Mouse (Mus musculus): ENCODE results near the gene Chd4.
"Not testable (repeated sequence)": the region's sequence is repeated elsewhere in the genome, so short reads cannot be mapped to it uniquely, and the experiment has no call there.

Gene Chd4

GRCm38 (mm10) chr6:125161971-125162370 is 66.2 kb downstream of the Chd4 start:
- peak; percentile 45 for TF ChIP-seq CTCF (conservative IDR thresholded peaks at IDR 0.05; ENCODE audit: low read length)
- Histone ChIP-seq H3K4me3 (replicated peaks; ENCODE audit: low read length) (peak overlapping the region; percentile 98), H3K36me3 (ENCODE audit: insufficient read depth, low read length) (peaks cover 72% of the 10 kb centered on the region), H3K4me1 (replicated peaks; ENCODE audit: low read depth, low read length) (peaks cover 47% of the 10 kb centered on the region)
- H3K27me3 ChIP-seq (ENCODE audit: insufficient read depth, low read length); H3K9me3 ChIP-seq (ENCODE audit: low read length): not testable (repeated sequence)

- Histone ChIP-seq H3K4me1 (replicated peaks; ENCODE audit: low read depth, low read length) (peaks cover 46% of the 10 kb centered on the region), H3K4me3 (replicated peaks; ENCODE audit: low read length) (peak overlapping the region; percentile 98), H3K36me3 (ENCODE audit: insufficient read depth, low read length) (peaks cover 72% of the 10 kb centered on the region)
- H3K27me3 ChIP-seq (ENCODE audit: insufficient read depth, low read length); H3K9me3 ChIP-seq (ENCODE audit: low read length): not testable (repeated sequence)
Observed at GRCm38 (mm10) chr6:125162615-125163305, 67.0 kb downstream of the Chd4 start.

GRCm38 (mm10) chr6:125163801-125164657 is 68.2 kb downstream of the Chd4 start:
- Histone ChIP-seq H3K4me3 (replicated peaks; ENCODE audit: low read length) (peak overlapping the region; percentile 98), H3K4me1 (replicated peaks; ENCODE audit: low read depth, low read length) (peaks cover 48% of the 10 kb centered on the region), H3K27me3 (ENCODE audit: insufficient read depth, low read length) (no peaks in the 10 kb centered on the region), H3K36me3 (ENCODE audit: insufficient read depth, low read length) (peaks cover 76% of the 10 kb centered on the region), H3K9me3 (ENCODE audit: low read length) (no peaks in the 10 kb centered on the region)
- TF ChIP-seq CTCF (conservative IDR thresholded peaks at IDR 0.05; ENCODE audit: low read length) (no peak), POU5F1 (IDR thresholded peaks at IDR 0.05; ENCODE audit: borderline replicate concordance, low read length) (no peak), NANOG (IDR thresholded peaks at IDR 0.05; ENCODE audit: borderline replicate concordance, low read length) (no peak)

GRCm38 (mm10) chr6:125164672-125165327 is 69.0 kb downstream of the Chd4 start:
- Histone ChIP-seq H3K4me3 (replicated peaks; ENCODE audit: low read length) (peak overlapping the region; percentile 98), H3K4me1 (replicated peaks; ENCODE audit: low read depth, low read length) (peaks cover 48% of the 10 kb centered on the region), H3K27me3 (ENCODE audit: insufficient read depth, low read length) (no peaks in the 10 kb centered on the region), H3K9me3 (ENCODE audit: low read length) (no peaks in the 10 kb centered on the region), H3K36me3 (ENCODE audit: insufficient read depth, low read length) (peaks cover 76% of the 10 kb centered on the region)
- TF ChIP-seq POU5F1 (IDR thresholded peaks at IDR 0.05; ENCODE audit: borderline replicate concordance, low read length) (no peak), NANOG (IDR thresholded peaks at IDR 0.05; ENCODE audit: borderline replicate concordance, low read length) (no peak), CTCF (conservative IDR thresholded peaks at IDR 0.05; ENCODE audit: low read length) (no peak)

- TF ChIP-seq NANOG (IDR thresholded peaks at IDR 0.05; ENCODE audit: borderline replicate concordance, low read length) (no peak), CTCF (conservative IDR thresholded peaks at IDR 0.05; ENCODE audit: low read length) (no peak), POU5F1 (IDR thresholded peaks at IDR 0.05; ENCODE audit: borderline replicate concordance, low read length) (no peak)
- Histone ChIP-seq H3K27me3 (ENCODE audit: insufficient read depth, low read length) (no peaks in the 10 kb centered on the region), H3K9me3 (ENCODE audit: low read length) (no peaks in the 10 kb centered on the region), H3K4me3 (replicated peaks; ENCODE audit: low read length) (peak overlapping the region; percentile 98), H3K4me1 (replicated peaks; ENCODE audit: low read depth, low read length) (peaks cover 48% of the 10 kb centered on the region), H3K36me3 (ENCODE audit: insufficient read depth, low read length) (peaks cover 76% of the 10 kb centered on the region)
Observed at GRCm38 (mm10) chr6:125165328-125165891, 69.6 kb downstream of the Chd4 start.

DNA sequence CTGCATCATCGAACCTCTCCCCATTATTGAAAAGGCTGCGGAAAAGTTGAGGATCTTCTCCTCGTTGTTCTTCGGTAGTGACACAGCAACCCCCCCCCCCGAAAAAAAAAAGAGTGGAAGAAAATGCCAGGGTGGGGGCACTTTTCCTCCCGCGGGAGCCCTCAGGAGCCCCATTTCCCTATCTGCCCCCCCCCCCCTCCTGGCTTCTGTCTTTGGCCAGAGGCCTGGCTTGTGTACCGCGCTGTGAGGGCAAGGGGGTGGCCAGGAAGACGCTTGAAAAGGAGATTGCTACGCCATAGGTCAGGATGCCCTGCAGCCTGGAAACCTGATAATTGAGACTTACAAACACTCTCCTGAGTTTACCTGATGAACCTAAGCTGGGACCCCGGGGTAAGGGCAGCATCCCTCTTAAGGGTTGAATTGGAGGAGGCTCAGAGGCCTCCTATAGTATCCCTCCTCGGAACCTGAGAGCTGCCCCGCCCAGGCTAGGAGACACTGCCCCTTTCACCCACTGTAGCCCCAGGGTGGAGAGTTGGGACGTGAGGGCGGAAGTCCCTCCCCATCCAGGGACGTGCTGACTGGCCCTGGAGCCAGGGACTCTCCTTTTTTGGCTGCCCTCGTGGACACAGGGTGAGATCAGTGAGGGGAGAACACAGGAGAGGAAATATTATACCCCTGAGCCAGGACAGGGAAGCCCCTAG is 70.4 kb downstream of the Chd4 start, which contains the start of gene Gapdh:
Gene Gapdh (minus strand): TSS at position 417 of the 701 bp plus-strand sequence.
- TF ChIP-seq CTCF (conservative IDR thresholded peaks at IDR 0.05; ENCODE audit: low read length) (no peak), POU5F1 (IDR thresholded peaks at IDR 0.05; ENCODE audit: borderline replicate concordance, low read length) (no peak), NANOG (IDR thresholded peaks at IDR 0.05; ENCODE audit: borderline replicate concordance, low read length) (no peak)
- no peaks in the 10 kb centered on the region for H3K27me3 ChIP-seq (ENCODE audit: insufficient read depth, low read length)

GRCm38 (mm10) chr6:125166861-125167650 is 71.3 kb downstream of the Chd4 start:
- TF ChIP-seq NANOG (IDR thresholded peaks at IDR 0.05; ENCODE audit: borderline replicate concordance, low read length) (no peak), POU5F1 (IDR thresholded peaks at IDR 0.05; ENCODE audit: borderline replicate concordance, low read length) (no peak), CTCF (conservative IDR thresholded peaks at IDR 0.05; ENCODE audit: low read length) (no peak)
- Histone ChIP-seq H3K4me3 (replicated peaks; ENCODE audit: low read length) (peak overlapping the region; percentile 98), H3K9me3 (ENCODE audit: low read length) (no peaks in the 10 kb centered on the region), H3K4me1 (replicated peaks; ENCODE audit: low read depth, low read length) (peaks cover 55% of the 10 kb centered on the region), H3K36me3 (ENCODE audit: insufficient read depth, low read length) (peaks cover 83% of the 10 kb centered on the region), H3K27me3 (ENCODE audit: insufficient read depth, low read length) (no peaks in the 10 kb centered on the region)

More for the DNA sequence above, 70.4 kb downstream of the Chd4 start, which contains the start of gene Gapdh:
- H3K9me3 ChIP-seq (ENCODE audit: low read length), result no peaks in the 10 kb centered on the region
- H3K36me3 ChIP-seq (ENCODE audit: insufficient read depth, low read length), result peaks cover 77% of the 10 kb centered on the region
- peak within 1 kb of the TSS; percentile 98 for H3K4me3 ChIP-seq (replicated peaks; ENCODE audit: low read length)
- H3K4me1 ChIP-seq (replicated peaks; ENCODE audit: low read depth, low read length), result peaks cover 48% of the 10 kb centered on the region
